Mouse (Mus musculus) testis, adult 2 months (tissue): ENCODE measurements around the gene Tmem116. TPM values are rescaled to one million over a fixed set of nuclear protein-coding genes. Genes with fewer than 3 reads are reported as not detected.

Experiments used
- H3K27ac ChIP-seq: fragments of 200-500 bp; 2 replicates; pipeline ENCODE4 v1.5.1; 2012; ENCODE audit warnings: low read depth, low read length; ENCODE audit not compliant: control insufficient read depth, insufficient read depth
- H3K27me3 ChIP-seq: fragments of 200-500 bp; 2 replicates; pipeline ENCODE4 v1.6.1; 2012; ENCODE audit warnings: mild to moderate bottlenecking, low read length, moderate library complexity; ENCODE audit not compliant: control insufficient read depth, insufficient read depth
- H3K36me3 ChIP-seq: fragments of 200-500 bp; 2 replicates; pipeline ENCODE4 v1.6.1; 2012; ENCODE audit warnings: mild to moderate bottlenecking, low read length; ENCODE audit not compliant: control insufficient read depth, insufficient read depth
- H3K4me1 ChIP-seq: fragments of 200-500 bp; 2 replicates; pipeline ENCODE4 v1.6.1; 2012; ENCODE audit warnings: low read length; ENCODE audit not compliant: control insufficient read depth, insufficient read depth
- H3K4me3 ChIP-seq: fragments of 200-500 bp; 2 replicates; pipeline ENCODE4 v1.5.1; 2012; ENCODE audit warnings: low read depth, mild to moderate bottlenecking, low read length, moderate library complexity, mixed read lengths; ENCODE audit not compliant: control insufficient read depth
- CTCF ChIP-seq: fragments of 200-500 bp; IDR thresholded peaks from 2 replicates; pipeline ENCODE4 v1.5.1; 2012; ENCODE audit warnings: low read depth, mild to moderate bottlenecking, inconsistent platforms, low read length, moderate library complexity; ENCODE audit not compliant: control insufficient read depth, insufficient read depth, insufficient replicate concordance
- POLR2A ChIP-seq: fragments of 200-500 bp; IDR thresholded peaks from 2 replicates; pipeline ENCODE4 v1.6.1; 2012; ENCODE audit warnings: low read depth, mild to moderate bottlenecking, inconsistent platforms, low read length, moderate library complexity; ENCODE audit not compliant: control insufficient read depth
- polyA plus RNA-seq: library from polyadenylated mRNA; depleted of rRNA; stranded (reverse); fragments of >200 nt; gene quantifications from 2 replicates; pipeline ENCODE4 v1.2.3, GENCODE M21; 2012

The Tmem116 gene
- polyA plus RNA-seq, 1 experiment = 60.5 TPM

DNA sequence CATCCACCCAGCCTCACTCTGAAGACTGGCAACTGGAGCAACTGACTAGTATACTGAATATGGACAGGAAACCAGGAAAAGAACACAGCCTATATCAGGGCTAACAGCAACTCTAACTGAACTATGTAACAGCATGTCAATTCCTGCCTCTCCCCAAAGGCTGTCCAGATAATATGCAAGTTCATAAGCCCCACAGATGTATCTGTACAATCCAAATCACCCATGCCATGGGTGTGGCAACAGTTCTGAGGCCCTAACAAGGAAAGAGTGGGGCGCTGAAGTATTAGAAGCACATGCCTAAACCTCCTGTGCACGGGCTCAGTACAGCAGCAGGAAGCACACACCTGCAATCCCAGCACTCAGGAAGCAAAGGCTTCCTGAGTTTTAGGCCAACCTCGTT is 83.4 kb downstream of the Tmem116 start:
- H3K27me3 ChIP-seq = no peaks in the 10 kb centered on the region
- H3K27ac ChIP-seq = no peak overlapping the region
- TF ChIP-seq CTCF (no peak), POLR2A (no peak)
- H3K36me3 ChIP-seq = peaks cover 2% of the 10 kb centered on the region
- no peak overlapping the region for H3K4me3 ChIP-seq
- no peaks in the 10 kb centered on the region for H3K4me1 ChIP-seq

DNA sequence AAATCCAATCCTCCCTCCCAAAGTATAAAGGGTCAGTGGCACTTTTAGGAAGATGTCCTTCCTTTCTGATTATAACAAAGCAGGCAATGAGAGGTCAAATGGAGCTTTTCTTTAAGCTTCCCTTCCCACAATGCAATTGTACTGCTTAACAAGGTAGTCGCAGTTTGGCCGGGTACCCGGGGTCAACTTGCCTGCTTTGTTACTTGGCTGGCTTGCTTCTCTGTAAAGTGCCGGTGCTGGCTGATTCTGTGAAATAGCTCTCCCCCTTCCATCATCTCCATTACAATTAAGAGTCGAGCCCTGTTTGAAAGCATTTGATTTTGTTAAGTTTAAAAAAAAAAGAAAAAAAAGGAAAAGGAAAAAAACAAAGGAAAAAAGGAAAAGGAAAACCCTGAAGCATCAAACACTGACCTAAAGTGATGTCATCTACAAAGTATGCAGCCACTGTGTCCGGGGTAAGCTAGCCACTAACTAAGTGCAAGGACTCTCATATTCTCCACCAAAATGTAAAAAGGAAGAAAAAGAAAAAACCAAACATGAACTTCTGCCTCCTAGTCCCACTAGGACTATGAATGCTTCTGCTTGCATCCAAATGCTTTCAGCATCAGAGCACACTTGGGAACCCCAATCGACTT is 85.3 kb downstream of the Tmem116 start:
- no peak overlapping the region for H3K27ac ChIP-seq
- TF ChIP-seq CTCF (no peak), POLR2A (no peak)
- H3K36me3 ChIP-seq = no peaks in the 10 kb centered on the region; the same call in 1 of the 2 replicates
- H3K4me3 ChIP-seq = no peak overlapping the region
- no peaks in the 10 kb centered on the region for H3K4me1 ChIP-seq
- no peaks in the 10 kb centered on the region for H3K27me3 ChIP-seq

DNA sequence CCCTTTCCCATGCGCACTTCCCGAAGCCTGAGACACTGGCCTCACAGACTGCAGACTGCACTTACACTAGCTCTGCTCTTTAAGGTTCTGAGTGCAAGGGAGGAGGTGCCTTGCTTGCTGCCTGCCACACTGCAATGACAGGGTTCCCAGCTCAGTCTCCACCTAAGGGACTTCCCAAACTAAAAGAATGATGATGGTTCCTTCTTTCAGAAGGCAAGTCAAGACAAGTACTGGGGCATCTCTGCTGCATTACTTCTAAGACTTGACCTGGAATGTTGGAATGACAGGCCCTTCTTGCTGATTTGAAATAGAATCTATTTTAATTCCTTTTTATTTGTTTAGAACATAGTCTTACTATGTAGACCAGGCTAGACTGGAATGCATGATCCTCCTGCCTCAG is 85.9 kb downstream of the Tmem116 start:
- H3K27me3 ChIP-seq = no peaks in the 10 kb centered on the region
- no peaks in the 10 kb centered on the region; the same call in 1 of the 2 replicates for H3K36me3 ChIP-seq
- H3K27ac ChIP-seq = no peak overlapping the region
- TF ChIP-seq POLR2A (no peak), CTCF (no peak)
- H3K4me1 ChIP-seq = peaks cover 5% of the 10 kb centered on the region
- no peak overlapping the region for H3K4me3 ChIP-seq

DNA sequence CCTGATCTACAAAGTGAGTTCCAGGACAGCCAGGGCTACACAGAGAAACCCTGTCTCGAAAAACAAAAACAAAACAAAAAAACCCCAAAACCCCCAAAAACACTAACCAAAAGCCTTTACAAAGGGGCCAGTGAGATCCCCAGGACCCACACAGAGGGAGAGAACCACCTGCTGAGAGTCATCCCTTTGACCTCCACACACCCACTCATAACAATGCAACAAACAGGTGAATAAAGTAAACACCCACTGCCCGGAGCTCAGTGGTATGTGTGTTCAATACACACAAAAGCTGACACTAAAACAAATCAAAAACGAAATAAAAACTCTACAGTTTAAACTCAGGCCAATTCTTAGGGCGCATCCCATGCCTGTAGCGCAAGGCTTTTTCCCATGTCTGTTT is 88.4 kb downstream of the Tmem116 start:
- Histone ChIP-seq H3K27ac (no peak overlapping the region), H3K27me3 (no peaks in the 10 kb centered on the region), H3K4me1 (peaks cover 16% of the 10 kb centered on the region), H3K36me3 (no peaks in the 10 kb centered on the region; the same call in 1 of the 2 replicates), H3K4me3 (no peak overlapping the region)
- TF ChIP-seq CTCF (no peak), POLR2A (no peak)

DNA sequence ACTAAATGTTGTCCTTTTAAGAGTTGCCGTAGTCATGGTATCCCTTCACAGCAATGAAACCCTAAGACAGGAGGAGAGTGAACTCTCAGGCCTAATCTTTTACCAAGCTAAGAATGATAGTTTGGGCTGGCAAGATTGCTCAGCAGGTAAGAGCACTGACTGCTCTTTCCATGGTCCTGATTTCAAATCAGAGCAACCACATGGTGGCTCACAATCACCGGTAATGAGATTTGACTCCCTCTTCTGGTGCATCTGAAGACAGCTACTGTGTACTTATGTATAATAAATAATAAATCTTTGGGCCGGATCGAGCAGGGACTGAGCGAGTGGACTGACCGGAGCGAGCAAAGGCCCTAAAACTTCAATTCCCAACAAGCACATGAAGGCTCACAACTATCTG is 89.5 kb downstream of the Tmem116 start:
- Histone ChIP-seq H3K4me3 (no peak overlapping the region), H3K4me1 (peaks cover 16% of the 10 kb centered on the region), H3K27me3 (no peaks in the 10 kb centered on the region), H3K27ac (no peak overlapping the region), H3K36me3 (no peaks in the 10 kb centered on the region)
- TF ChIP-seq CTCF = no peak
- no peak for TF ChIP-seq POLR2A

DNA sequence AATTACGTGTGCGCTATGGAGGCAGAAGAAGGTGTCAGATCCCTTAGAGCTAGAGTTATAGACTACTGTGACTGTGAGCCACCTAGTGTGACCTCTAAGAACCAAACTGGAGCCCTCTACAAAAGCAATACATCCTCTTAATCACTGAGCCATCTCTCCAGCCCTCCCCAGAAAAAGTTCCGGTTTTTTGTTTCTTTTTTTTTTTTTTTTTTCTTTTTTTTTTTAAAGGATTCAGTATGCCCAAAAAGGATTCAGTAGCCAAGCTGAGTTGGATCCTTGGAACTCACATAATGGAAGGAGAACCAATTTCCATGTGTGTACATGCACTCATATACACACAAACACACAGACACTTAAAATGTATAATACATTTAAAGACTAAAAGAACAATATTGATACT is 91.7 kb downstream of the Tmem116 start:
- H3K27ac ChIP-seq = no peak overlapping the region
- TF ChIP-seq CTCF (no peak), POLR2A (no peak)
- peaks cover 19% of the 10 kb centered on the region for H3K4me1 ChIP-seq
- no peaks in the 10 kb centered on the region for H3K27me3 ChIP-seq
- no peak overlapping the region for H3K4me3 ChIP-seq
- H3K36me3 ChIP-seq = no peaks in the 10 kb centered on the region

DNA sequence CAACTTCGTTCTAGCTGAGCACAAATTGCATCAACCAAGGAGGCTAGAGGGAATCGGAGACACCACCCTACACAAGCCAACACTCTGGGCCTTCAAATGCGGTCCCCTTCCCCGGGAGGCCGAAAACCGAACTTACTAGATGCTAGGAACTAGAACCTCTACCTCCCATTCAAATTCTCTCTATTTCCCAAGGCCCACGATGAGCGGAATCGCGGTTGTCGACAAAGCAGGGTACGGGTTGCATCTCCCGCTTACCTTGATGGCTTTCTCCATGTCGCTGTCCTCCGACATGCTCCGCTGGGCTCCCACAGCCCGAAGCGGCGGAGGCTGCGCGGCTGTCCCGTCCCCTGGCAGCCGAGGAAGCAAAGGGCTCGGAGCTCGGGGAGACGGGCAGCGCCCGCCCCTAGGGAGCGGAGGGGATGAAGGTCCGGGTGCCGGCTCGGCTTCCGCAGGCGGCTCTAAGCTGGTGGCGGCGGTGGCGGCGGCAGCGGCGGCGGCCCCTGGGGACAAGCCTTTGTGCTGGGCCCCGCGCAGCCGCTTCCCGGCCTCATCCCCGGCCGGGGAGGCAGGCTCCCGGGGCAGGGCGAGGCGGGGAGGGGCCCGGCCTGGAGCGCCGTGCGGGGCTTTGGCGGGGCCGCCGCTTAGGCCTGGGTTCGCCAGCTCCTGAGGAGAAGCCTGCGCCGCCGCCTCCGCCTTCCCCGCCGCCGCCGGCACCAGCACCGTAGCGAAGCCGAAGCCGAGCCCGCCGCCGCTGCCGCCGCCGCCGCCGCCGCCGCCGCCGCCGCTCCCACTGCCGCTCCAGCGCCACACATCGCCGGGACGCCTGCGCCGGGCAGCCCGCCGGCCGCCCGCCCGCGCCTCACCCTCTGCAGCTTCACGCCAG is 93.5 kb downstream of the Tmem116 start, which contains the start of the genes Adam1a and Gm42878:
TSS of gene Adam1a (minus strand) at position 573 of the 883 bp plus-strand sequence.
TSS of gene Gm42878 (minus strand) at position 573 of the 883 bp plus-strand sequence.
- H3K36me3 ChIP-seq = no peaks in the 10 kb centered on the region
- H3K27me3 ChIP-seq = no peaks in the 10 kb centered on the region
- H3K4me1 ChIP-seq = peaks cover 19% of the 10 kb centered on the region
- H3K4me3 ChIP-seq = peak within 1 kb of the TSS; percentile 92
- H3K27ac ChIP-seq = peak within 1 kb of the TSS; percentile 88
- no peak for TF ChIP-seq POLR2A
- TF ChIP-seq CTCF = no peak
